Mouse (Mus musculus) heart, postnatal 0 days (tissue): ENCODE data around the gene Ablim1. TPM values are rescaled to one million over a fixed set of nuclear protein-coding genes. Genes with fewer than 3 reads are reported as not detected.

Source experiments
- ATAC-seq: fragments of 200-750 bp; cut with Nextera tagmentation; 2 replicates; pipeline ENCODE4 v1.8.0; 2017; ENCODE audit warnings: low read depth, moderate number of reproducible peaks, moderate library complexity; ENCODE audit not compliant: insufficient read depth
- DNase-seq: peaks from one replicate; pipeline ENCODE4 v3.0.0-alpha.2; 2016; ENCODE audit warnings: low spot score
- H3K27ac ChIP-seq: fragments of 300-500 bp; sonication (generic); 2 replicates; pipeline ENCODE4 v1.5.1; 2014; ENCODE audit warnings: low read depth, mild to moderate bottlenecking
- H3K27me3 ChIP-seq: fragments of 300-500 bp; sonication (generic); 2 replicates; pipeline ENCODE4 v1.6.1; 2014; ENCODE audit warnings: low read length, mixed read lengths; ENCODE audit not compliant: control insufficient read depth, insufficient read depth
- H3K36me3 ChIP-seq: fragments of 300-500 bp; sonication (generic); replicated peaks from 2 replicates; pipeline ENCODE4 v1.6.1; 2014; ENCODE audit warnings: low read length, mixed read lengths; ENCODE audit not compliant: control insufficient read depth, insufficient read depth
- H3K4me1 ChIP-seq: fragments of 300-500 bp; sonication (generic); 2 replicates; pipeline ENCODE4 v1.6.1; 2014; ENCODE audit warnings: antibody characterized with exemption; ENCODE audit not compliant: control insufficient read depth, insufficient read depth
- H3K4me2 ChIP-seq: fragments of 300-500 bp; sonication (generic); 2 replicates; pipeline ENCODE4 v1.6.1; 2014; ENCODE audit warnings: low read depth, mild to moderate bottlenecking, low read length, moderate library complexity
- H3K4me3 ChIP-seq: fragments of 300-500 bp; sonication (generic); 2 replicates; pipeline ENCODE4 v1.5.1; 2014; ENCODE audit warnings: low read depth, low read length
- H3K9ac ChIP-seq: fragments of 300-500 bp; sonication (generic); replicated peaks from 2 replicates; pipeline ENCODE4 v1.6.1; 2014; ENCODE audit warnings: low read depth, low read length, mixed read lengths
- H3K9me3 ChIP-seq: fragments of 300-500 bp; sonication (generic); replicated peaks from 2 replicates; pipeline ENCODE4 v1.6.1; 2016; ENCODE audit warnings: low read length; ENCODE audit not compliant: control insufficient read depth
- CTCF ChIP-seq: IDR thresholded peaks from 2 replicates; pipeline ENCODE4 v1.5.1; 2016; ENCODE audit warnings: antibody characterized with exemption, control low read depth, low read depth
- EP300 ChIP-seq: IDR thresholded peaks from 2 replicates; pipeline ENCODE4 v1.6.1; 2016; ENCODE audit warnings: antibody characterized with exemption, low read depth
- WGBS: fragments of 180-500 bp; shearing (Covaris S2); extraction: QIAGEN DNeasy Blood & Tissue Kit; methylation state at CpG from one replicate; pipeline ENCODE4 v1.1.7; 2014; 5-methylcytosine and 5-hydroxymethylcytosine counted together
- polyA plus RNA-seq: library from polyadenylated mRNA; unstranded; fragments of >200 nt; fragmentation: Nextera tagmentation; extraction: Ambion mirVana; gene quantifications from 2 replicates; pipeline ENCODE4 v1.2.1, GENCODE M21; 2015
- total RNA-seq: library from RNA; depleted of rRNA; stranded (reverse); fragments of >200 nt; gene quantifications from 2 replicates; pipeline ENCODE4 v1.2.3, GENCODE M21; 2014; ENCODE audit warnings: low replicate concordance

The Ablim1 gene
- total and polyA plus RNA-seq, 2 experiments from 2014 or later, result 106 to 235 TPM

DNA sequence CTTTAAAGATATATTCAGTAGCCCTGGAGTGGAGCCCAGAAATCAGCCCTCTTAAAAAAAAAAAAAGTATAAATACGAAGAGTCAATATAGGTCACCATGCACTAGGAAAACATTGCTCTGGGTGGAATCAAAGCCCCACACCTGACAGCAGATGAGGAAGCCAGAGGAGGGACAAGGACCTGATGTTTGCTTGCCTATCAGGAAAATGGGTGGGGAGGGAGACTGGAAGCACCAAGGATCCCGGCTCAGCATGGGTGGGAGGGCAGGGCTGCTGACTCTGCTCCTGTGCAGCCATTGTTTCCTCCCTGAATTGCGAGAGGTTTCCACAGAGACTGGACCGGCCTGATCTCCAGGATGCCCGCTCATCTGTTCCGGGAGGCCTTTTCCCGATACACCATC, 223.4 kb downstream of the Ablim1 start:
- Histone ChIP-seq H3K4me2 (no peak overlapping the region), H3K9me3 (no peaks in the 10 kb centered on the region), H3K4me3 (no peak overlapping the region), H3K4me1 (peaks cover 24% of the 10 kb centered on the region), H3K9ac (no peak overlapping the region), H3K27ac (peak overlapping the region; percentile 13; the same call in 1 of the 2 replicates), H3K36me3 (peaks cover 9% of the 10 kb centered on the region; the same call in 1 of the 2 replicates), H3K27me3 (no peaks in the 10 kb centered on the region)
- WGBS, result 77% methylated on average over 7 of the region's 7 CpGs
- no peak for ATAC-seq
- no peak for DNase-seq
- no peak for TF ChIP-seq EP300
- TF ChIP-seq CTCF, result no peak

DNA sequence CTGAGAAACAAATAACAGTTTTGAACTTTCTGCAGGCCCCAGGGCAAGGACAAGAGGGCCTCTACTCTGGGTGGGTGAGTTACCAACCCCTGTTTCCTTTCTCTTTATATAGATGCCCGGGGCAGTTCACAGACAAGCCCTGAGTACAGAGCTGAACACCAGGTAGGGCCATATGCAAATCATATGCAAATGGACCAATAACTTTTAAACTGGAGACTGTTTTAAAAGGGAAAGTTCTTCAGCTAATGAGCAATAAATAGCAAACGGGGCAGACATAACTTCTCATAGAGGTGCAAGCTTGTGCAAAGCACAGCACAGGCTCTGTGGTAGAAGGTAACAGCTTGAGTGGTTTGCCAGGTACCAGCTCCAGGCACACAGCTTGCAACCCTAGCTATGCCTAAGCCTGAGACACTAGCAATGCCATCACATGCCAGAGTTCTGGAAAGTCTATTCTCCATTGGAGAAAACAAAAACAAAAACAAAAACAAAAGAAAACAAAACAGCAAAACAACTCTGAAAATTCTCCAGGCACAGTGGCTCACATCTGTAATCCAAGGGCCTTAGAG, 225.8 kb downstream of the Ablim1 start:
- TF ChIP-seq CTCF (no peak), EP300 (no peak)
- WGBS, result 84% methylated on average over 2 of the region's 2 CpGs

GRCm38 (mm10) chr19:57084520-57085166, 230.1 kb downstream of the Ablim1 start:
- ATAC-seq, result no peak
- Histone ChIP-seq H3K4me2 (no peak overlapping the region), H3K4me3 (no peak overlapping the region), H3K36me3 (peaks cover 27% of the 10 kb centered on the region), H3K4me1 (no peaks in the 10 kb centered on the region), H3K27ac (no peak overlapping the region), H3K9me3 (no peaks in the 10 kb centered on the region), H3K9ac (no peak overlapping the region), H3K27me3 (no peaks in the 10 kb centered on the region)
- TF ChIP-seq EP300, result no peak
- no peak for TF ChIP-seq CTCF
- WGBS, result 89% methylated on average over 5 of the region's 5 CpGs
- DNase-seq, result no peak

More for the DNA sequence above, 225.8 kb downstream of the Ablim1 start:
- Histone ChIP-seq H3K4me1 (peaks cover 24% of the 10 kb centered on the region), H3K4me3 (no peak overlapping the region), H3K9me3 (no peaks in the 10 kb centered on the region), H3K4me2 (no peak overlapping the region), H3K27me3 (no peaks in the 10 kb centered on the region), H3K27ac (no peak overlapping the region), H3K9ac (no peak overlapping the region), H3K36me3 (peaks cover 12% of the 10 kb centered on the region)
- no peak for DNase-seq
- no peak for ATAC-seq

DNA sequence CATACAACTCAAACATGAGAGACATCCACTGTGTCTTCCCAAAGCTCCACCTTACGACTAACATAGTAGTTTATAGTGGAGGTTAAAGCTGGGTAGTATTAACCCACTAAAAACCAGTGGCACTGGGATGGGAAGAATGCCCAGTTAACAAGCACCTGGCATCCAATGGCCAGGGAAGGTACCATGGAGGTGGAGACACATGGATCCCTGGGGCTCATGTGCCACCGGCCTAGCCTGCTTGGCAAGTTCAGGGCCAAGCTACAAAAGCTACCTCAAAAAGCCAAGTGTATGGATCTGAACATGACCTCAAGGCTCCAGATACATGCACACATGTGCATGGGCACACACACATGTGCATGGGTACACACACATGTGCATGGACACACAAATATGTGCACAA, 230.8 kb downstream of the Ablim1 start:
- no peak for ATAC-seq
- Histone ChIP-seq H3K4me1 (no peaks in the 10 kb centered on the region), H3K4me2 (no peak overlapping the region), H3K4me3 (no peak overlapping the region), H3K27me3 (no peaks in the 10 kb centered on the region), H3K27ac (no peak overlapping the region), H3K9me3 (no peaks in the 10 kb centered on the region), H3K9ac (no peak overlapping the region), H3K36me3 (peaks cover 31% of the 10 kb centered on the region)
- no peak for DNase-seq
- WGBS, result 97% methylated on average over 2 of the region's 2 CpGs
- TF ChIP-seq CTCF (no peak), EP300 (no peak)

DNA sequence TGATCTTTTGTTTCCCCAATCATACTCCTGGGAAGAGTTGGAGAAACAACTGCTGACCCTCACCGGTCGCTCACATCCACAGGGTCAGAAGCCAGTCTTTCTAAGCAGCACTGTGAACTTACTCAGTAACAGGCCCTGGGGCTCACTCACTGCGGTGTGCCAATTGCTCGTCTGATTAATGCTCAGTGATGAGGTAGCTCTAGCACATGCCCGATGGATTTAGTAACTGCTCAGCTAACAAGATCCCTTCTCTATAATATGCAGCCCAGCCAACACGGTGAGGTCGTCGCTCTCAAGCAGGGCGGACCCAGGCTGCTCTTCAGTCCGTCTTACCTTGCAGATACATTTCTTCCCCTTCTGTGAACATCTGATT, 231.6 kb downstream of the Ablim1 start:
- 77% methylated on average over 10 of the region's 10 CpGs for WGBS
- no peak for ATAC-seq
- H3K36me3 ChIP-seq, result peaks cover 38% of the 10 kb centered on the region

More for the DNA sequence above, 231.6 kb downstream of the Ablim1 start:
- Histone ChIP-seq H3K4me2 (no peak overlapping the region), H3K9ac (no peak overlapping the region), H3K9me3 (no peaks in the 10 kb centered on the region), H3K27ac (no peak overlapping the region), H3K4me1 (no peaks in the 10 kb centered on the region), H3K4me3 (no peak overlapping the region), H3K27me3 (no peaks in the 10 kb centered on the region)
- no peak for DNase-seq
- TF ChIP-seq CTCF, result no peak
- TF ChIP-seq EP300, result no peak
